Mouse (Mus musculus): ENCODE data around the gene Vwa3a. TPM values are rescaled to one million over a fixed set of nuclear protein-coding genes. Genes with fewer than 3 reads are reported as not detected.
A peak's percentile ranks its signal among the peaks of the same experiment; 100 is the strongest.

The Vwa3a gene
- polyA plus RNA-seq, 1 experiment from 2014 or later = 2.3 TPM

DNA sequence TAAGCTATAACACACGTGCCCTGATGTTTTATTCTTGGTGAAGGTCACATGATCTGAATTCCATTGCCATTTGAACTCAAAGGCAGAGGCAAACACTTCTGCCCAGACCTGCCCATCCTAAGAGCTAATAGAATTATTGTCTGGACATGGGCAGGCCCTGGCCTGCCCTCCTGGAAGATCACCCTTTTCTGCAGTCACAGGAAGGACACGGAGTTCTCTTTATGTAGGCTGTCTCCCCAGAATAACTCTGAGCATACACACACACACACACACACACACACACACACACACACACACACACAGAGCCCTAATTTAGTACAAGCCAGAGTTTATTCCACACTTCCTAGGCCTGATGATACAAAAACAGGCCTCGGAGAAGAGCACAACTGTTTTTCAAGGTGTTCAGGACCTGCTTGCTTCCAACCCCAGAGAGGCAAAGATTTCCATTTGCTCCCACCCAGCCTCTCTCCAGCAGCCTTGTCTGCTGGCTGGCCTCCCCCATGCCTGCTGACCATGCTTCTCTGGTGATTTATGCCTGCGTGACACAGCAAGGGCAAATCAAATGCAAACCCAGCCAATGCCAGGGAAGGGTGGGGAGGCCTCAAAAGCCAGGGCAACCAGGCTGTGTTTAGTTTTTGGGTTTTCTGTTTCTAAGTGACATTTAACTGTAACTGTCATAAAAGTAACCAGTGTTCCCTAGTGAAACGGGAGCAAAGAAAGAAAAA, 99.5 kb downstream of the Vwa3a start:
- no peak overlapping the region for H3K27ac ChIP-seq (ENCODE audit: low read length)
- WGBS = 55% methylated on average over 5 of the region's 5 CpGs
- no peak for ATAC-seq (ENCODE audit: low read depth)

GRCm38 (mm10) chr7:120839786-120840185, 100.7 kb downstream of the Vwa3a start:
- Histone ChIP-seq H3K9me3 (ENCODE audit: control insufficient read depth, low read length) (no peaks in the 10 kb centered on the region), H3K36me3 (ENCODE audit: control insufficient read depth, insufficient read depth, low read length) (no peaks in the 10 kb centered on the region), H3K4me1 (replicated peaks; ENCODE audit: control insufficient read depth, insufficient read depth, low read length) (peaks cover 8% of the 10 kb centered on the region), H3K4me3 (ENCODE audit: low read length) (no peak overlapping the region), H3K9ac (ENCODE audit: low read length) (no peak overlapping the region), H3K4me2 (ENCODE audit: low read depth, low read length) (no peak overlapping the region), H3K27ac (ENCODE audit: low read length) (no peak overlapping the region), H3K27me3 (ENCODE audit: control insufficient read depth, insufficient read depth, low read depth, low read length) (no peaks in the 10 kb centered on the region)
- 79% methylated on average over 2 of the region's 2 CpGs for WGBS
- no peak for ATAC-seq (ENCODE audit: low read depth)

More for the DNA sequence above, 99.5 kb downstream of the Vwa3a start:
- Histone ChIP-seq H3K27me3 (ENCODE audit: control insufficient read depth, insufficient read depth, low read depth, low read length) (no peaks in the 10 kb centered on the region), H3K4me1 (replicated peaks; ENCODE audit: control insufficient read depth, insufficient read depth, low read length) (no peaks in the 10 kb centered on the region), H3K9ac (ENCODE audit: low read length) (no peak overlapping the region), H3K4me2 (ENCODE audit: low read depth, low read length) (no peak overlapping the region), H3K9me3 (ENCODE audit: control insufficient read depth, low read length) (no peaks in the 10 kb centered on the region), H3K36me3 (ENCODE audit: control insufficient read depth, insufficient read depth, low read length) (no peaks in the 10 kb centered on the region), H3K4me3 (ENCODE audit: low read length) (no peak overlapping the region)

DNA sequence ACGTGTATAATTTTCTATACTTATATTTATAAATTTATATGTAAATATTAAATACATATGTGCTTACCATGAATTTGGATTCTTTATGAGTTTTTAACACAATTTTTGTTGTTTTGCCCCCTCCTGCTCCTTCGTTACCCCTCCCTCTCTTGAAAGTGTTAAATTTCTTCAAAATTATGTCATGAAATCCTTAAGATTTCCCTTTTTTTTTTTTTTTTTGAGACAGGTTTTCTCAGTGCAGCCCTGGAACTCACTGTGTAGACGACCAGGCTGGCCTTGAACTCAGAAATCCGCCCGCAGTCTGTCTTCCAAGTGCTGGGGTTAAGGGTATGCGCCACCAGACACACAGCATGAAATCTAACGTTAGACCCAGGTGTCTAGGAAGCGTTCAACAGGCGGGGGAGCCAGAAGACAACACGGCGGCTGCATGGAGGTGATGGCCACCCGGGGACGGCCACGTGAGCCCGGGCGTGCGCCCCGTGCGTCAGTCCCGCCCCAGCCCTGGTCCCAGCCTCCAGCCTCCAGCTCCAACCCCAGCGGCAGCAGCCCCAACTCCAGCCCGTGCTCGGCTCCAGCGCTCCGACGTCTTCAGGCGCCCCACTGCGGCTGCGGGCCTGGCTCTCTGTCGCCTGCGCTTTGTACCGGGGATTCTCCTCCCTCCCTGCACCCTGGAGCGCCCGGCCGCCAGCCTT, 103.4 kb downstream of the Vwa3a start, which contains the start of gene Eef2k:
TSS of gene Eef2k (plus strand) at position 487 of the 692 bp plus-strand sequence.
- peak; percentile 94 for ATAC-seq (ENCODE audit: low read depth)
- Histone ChIP-seq H3K9me3 (ENCODE audit: control insufficient read depth, low read length) (no peaks in the 10 kb centered on the region), H3K4me2 (ENCODE audit: low read depth, low read length) (peak within 1 kb of the TSS; percentile 82), H3K36me3 (ENCODE audit: control insufficient read depth, insufficient read depth, low read length) (peaks cover 7% of the 10 kb centered on the region), H3K27me3 (ENCODE audit: control insufficient read depth, insufficient read depth, low read depth, low read length) (no peaks in the 10 kb centered on the region), H3K9ac (ENCODE audit: low read length) (peak within 1 kb of the TSS; percentile 88), H3K27ac (ENCODE audit: low read length) (peak within 1 kb of the TSS; percentile 99), H3K4me3 (ENCODE audit: low read length) (peak within 1 kb of the TSS; percentile 71), H3K4me1 (replicated peaks; ENCODE audit: control insufficient read depth, insufficient read depth, low read length) (peaks cover 12% of the 10 kb centered on the region)
- 3% methylated on average over 30 of the region's 35 CpGs for WGBS

DNA sequence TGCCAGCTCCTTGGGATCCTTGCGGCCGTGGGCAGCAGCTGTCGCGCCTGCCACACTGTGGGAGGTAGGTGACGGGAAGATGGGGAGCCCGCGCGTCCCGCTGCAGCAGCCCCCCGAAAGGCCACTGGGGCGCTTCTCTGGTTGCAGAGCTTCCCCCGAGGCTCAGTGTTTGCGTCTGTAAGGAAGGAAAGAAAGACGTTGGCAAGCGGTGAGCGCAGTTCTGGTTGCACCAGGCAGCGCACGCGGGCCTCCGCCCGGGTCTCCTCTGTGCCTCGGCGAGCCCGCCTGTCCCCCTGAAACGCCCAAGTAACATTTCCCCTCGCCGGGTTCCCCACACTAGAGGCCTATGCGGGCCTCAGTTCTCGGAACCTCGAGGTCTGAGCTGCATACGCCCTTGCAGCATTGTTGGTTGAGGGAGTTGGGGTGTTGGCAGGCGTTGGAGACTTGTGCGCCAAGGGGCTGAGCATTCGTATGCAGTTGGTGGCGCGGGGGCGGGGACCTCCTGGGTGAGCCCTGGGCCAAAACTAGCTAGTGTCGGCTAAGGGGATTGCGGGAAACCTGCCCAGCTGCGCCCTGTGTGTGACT, 104.0 kb downstream of the Vwa3a start:
- peaks cover 12% of the 10 kb centered on the region for H3K4me1 ChIP-seq (replicated peaks; ENCODE audit: control insufficient read depth, insufficient read depth, low read length)
- no peaks in the 10 kb centered on the region for H3K9me3 ChIP-seq (ENCODE audit: control insufficient read depth, low read length)
- 0% methylated on average over 40 of the region's 40 CpGs for WGBS
- H3K27ac ChIP-seq (ENCODE audit: low read length) = peak overlapping the region; percentile 99
- no peaks in the 10 kb centered on the region for H3K27me3 ChIP-seq (ENCODE audit: control insufficient read depth, insufficient read depth, low read depth, low read length)
- H3K4me2 ChIP-seq (ENCODE audit: low read depth, low read length) = peak overlapping the region; percentile 82
- peak overlapping the region; percentile 88 for H3K9ac ChIP-seq (ENCODE audit: low read length)
- peaks cover 7% of the 10 kb centered on the region for H3K36me3 ChIP-seq (ENCODE audit: control insufficient read depth, insufficient read depth, low read length)
- peak; percentile 88 for ATAC-seq (ENCODE audit: low read depth)
- peak overlapping the region; percentile 71 for H3K4me3 ChIP-seq (ENCODE audit: low read length)

DNA sequence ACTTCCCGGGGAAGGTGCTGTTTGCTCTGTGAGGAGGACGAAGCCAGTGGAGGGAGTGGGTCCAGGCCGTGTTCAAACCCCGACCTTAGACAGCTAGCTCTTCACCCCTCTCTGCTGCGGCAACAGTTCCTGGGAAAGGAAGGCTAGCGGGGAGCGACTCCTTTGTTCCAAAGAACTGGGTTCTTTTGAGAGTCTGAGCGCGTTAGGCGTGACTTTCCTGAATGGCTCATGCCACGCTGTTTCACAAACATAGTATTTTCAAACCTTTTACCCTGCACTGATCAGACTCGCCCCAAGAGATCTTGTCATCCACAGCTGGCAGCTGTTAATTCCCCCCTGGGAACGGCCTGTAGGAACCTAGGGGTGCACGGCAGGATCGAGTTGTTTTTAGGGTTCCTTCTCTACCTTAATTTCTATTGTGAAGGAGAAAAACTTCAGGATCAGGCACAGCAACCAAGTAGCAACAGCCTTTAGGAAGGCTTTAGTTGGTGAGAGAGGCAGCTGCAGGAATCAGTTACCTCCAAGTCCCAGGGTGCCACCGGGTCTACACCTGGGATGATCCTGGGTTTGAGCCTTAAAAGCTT, 104.8 kb downstream of the Vwa3a start:
- Histone ChIP-seq H3K9me3 (ENCODE audit: control insufficient read depth, low read length) (no peaks in the 10 kb centered on the region), H3K27ac (ENCODE audit: low read length) (peak overlapping the region; percentile 99), H3K4me1 (replicated peaks; ENCODE audit: control insufficient read depth, insufficient read depth, low read length) (peaks cover 12% of the 10 kb centered on the region), H3K4me3 (ENCODE audit: low read length) (peak overlapping the region; percentile 71), H3K9ac (ENCODE audit: low read length) (peak overlapping the region; percentile 88), H3K4me2 (ENCODE audit: low read depth, low read length) (peak overlapping the region; percentile 82), H3K27me3 (ENCODE audit: control insufficient read depth, insufficient read depth, low read depth, low read length) (no peaks in the 10 kb centered on the region), H3K36me3 (ENCODE audit: control insufficient read depth, insufficient read depth, low read length) (peaks cover 7% of the 10 kb centered on the region)
- peak; percentile 16; the same call in 1 of the 2 replicates for ATAC-seq (ENCODE audit: low read depth)
- WGBS = 3% methylated on average over 16 of the region's 16 CpGs

- Histone ChIP-seq H3K4me1 (replicated peaks; ENCODE audit: control insufficient read depth, insufficient read depth, low read length) (peaks cover 12% of the 10 kb centered on the region), H3K9ac (ENCODE audit: low read length) (peak overlapping the region; percentile 88), H3K4me2 (ENCODE audit: low read depth, low read length) (peak overlapping the region; percentile 82), H3K9me3 (ENCODE audit: control insufficient read depth, low read length) (no peaks in the 10 kb centered on the region), H3K27ac (ENCODE audit: low read length) (no peak overlapping the region), H3K36me3 (ENCODE audit: control insufficient read depth, insufficient read depth, low read length) (peaks cover 7% of the 10 kb centered on the region), H3K4me3 (ENCODE audit: low read length) (peak overlapping the region; percentile 71), H3K27me3 (ENCODE audit: control insufficient read depth, insufficient read depth, low read depth, low read length) (no peaks in the 10 kb centered on the region)
- 26% methylated on average over 9 of the region's 9 CpGs for WGBS
- no peak for ATAC-seq (ENCODE audit: low read depth)
These were observed 105.6 kb downstream of the Vwa3a start for GRCm38 (mm10) chr7:120844689-120845088.

- Histone ChIP-seq H3K4me2 (ENCODE audit: low read depth, low read length) (no peak overlapping the region), H3K27me3 (ENCODE audit: control insufficient read depth, insufficient read depth, low read depth, low read length) (no peaks in the 10 kb centered on the region), H3K9ac (ENCODE audit: low read length) (no peak overlapping the region), H3K9me3 (ENCODE audit: control insufficient read depth, low read length) (no peaks in the 10 kb centered on the region), H3K4me1 (replicated peaks; ENCODE audit: control insufficient read depth, insufficient read depth, low read length) (peaks cover 24% of the 10 kb centered on the region), H3K27ac (ENCODE audit: low read length) (no peak overlapping the region), H3K36me3 (ENCODE audit: control insufficient read depth, insufficient read depth, low read length) (peaks cover 7% of the 10 kb centered on the region), H3K4me3 (ENCODE audit: low read length) (no peak overlapping the region)
- ATAC-seq (ENCODE audit: low read depth) = no peak
- 78% methylated on average over 3 of the region's 3 CpGs for WGBS
These were observed 109.9 kb downstream of the Vwa3a start for GRCm38 (mm10) chr7:120848831-120849512.

DNA sequence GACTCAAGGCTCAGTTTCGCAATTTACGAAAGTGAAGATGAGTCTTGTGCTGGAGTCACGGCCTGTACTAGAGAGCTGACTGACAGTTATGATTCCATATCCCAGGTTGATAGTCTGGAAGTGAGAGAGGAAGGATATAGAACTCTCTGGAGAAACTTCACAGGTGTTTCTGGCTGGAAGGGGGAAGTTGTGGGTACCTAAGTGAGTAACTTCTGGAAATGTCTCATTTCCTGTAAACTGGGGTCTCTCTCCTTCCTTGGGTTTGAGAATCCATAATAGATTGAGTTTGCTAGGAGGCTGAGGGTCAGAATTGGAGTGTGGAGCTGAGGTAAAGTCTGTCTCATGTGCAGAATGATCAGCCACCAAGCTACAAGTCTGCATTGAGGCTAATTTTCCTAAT, 111.0 kb downstream of the Vwa3a start:
- WGBS = 88% methylated on average over 3 of the region's 3 CpGs
- no peak for ATAC-seq (ENCODE audit: low read depth)
- H3K36me3 ChIP-seq (ENCODE audit: control insufficient read depth, insufficient read depth, low read length) = peaks cover 7% of the 10 kb centered on the region
- H3K27ac ChIP-seq (ENCODE audit: low read length) = no peak overlapping the region
- H3K9ac ChIP-seq (ENCODE audit: low read length) = no peak overlapping the region
- no peak overlapping the region for H3K4me3 ChIP-seq (ENCODE audit: low read length)
- H3K4me1 ChIP-seq (replicated peaks; ENCODE audit: control insufficient read depth, insufficient read depth, low read length) = peaks cover 12% of the 10 kb centered on the region
- H3K27me3 ChIP-seq (ENCODE audit: control insufficient read depth, insufficient read depth, low read depth, low read length) = no peaks in the 10 kb centered on the region
- no peaks in the 10 kb centered on the region for H3K9me3 ChIP-seq (ENCODE audit: control insufficient read depth, low read length)
- no peak overlapping the region for H3K4me2 ChIP-seq (ENCODE audit: low read depth, low read length)

All from lung, embryonic 16.5 days (tissue).